Mouse (Mus musculus) ES-Bruce4 (cell line): ENCODE results near the gene Tgfa. TPM values are rescaled to one million over a fixed set of nuclear protein-coding genes. Genes with fewer than 3 reads are reported as not detected.

ENCODE experiments used
- H3K27ac ChIP-seq: 2 replicates; pipeline ENCODE4 v1.5.1; 2012; ENCODE audit warnings: low read length, inconsistent platforms; ENCODE audit not compliant: insufficient read depth
- H3K27me3 ChIP-seq: 2 replicates; pipeline ENCODE4 v1.6.1; 2012; ENCODE audit warnings: mild to moderate bottlenecking, low read length, inconsistent platforms; ENCODE audit not compliant: control insufficient read depth, poor library complexity, insufficient read depth, severe bottlenecking
- H3K36me3 ChIP-seq: 2 replicates; pipeline ENCODE4 v1.6.1; 2012; ENCODE audit warnings: inconsistent platforms, mild to moderate bottlenecking, low read length, moderate library complexity; ENCODE audit not compliant: control insufficient read depth, poor library complexity, insufficient read depth, severe bottlenecking
- H3K4me1 ChIP-seq: one replicate; pipeline ENCODE4 v1.8.1; 2011; ENCODE audit warnings: low read length; ENCODE audit not compliant: control insufficient read depth, insufficient read depth
- H3K4me3 ChIP-seq: 2 replicates; pipeline ENCODE4 v1.5.1; 2011; ENCODE audit warnings: low read depth, mild to moderate bottlenecking, low read length
- H3K9ac ChIP-seq: 2 replicates; pipeline ENCODE4 v1.6.1; 2012; ENCODE audit warnings: low read depth, mild to moderate bottlenecking, inconsistent platforms; ENCODE audit not compliant: poor library complexity, severe bottlenecking
- H3K9me3 ChIP-seq: replicated peaks from 2 replicates; pipeline ENCODE4 v1.6.1; 2012; ENCODE audit warnings: mild to moderate bottlenecking, low read length, inconsistent platforms; ENCODE audit not compliant: control insufficient read depth, poor library complexity, insufficient read depth, severe bottlenecking
- CTCF ChIP-seq: IDR thresholded peaks from one replicate; pipeline ENCODE4 v1.8.1; 2011; ENCODE audit warnings: low read depth, low read length
- EP300 ChIP-seq: IDR thresholded peaks from 2 replicates; pipeline ENCODE4 v1.6.1; 2011; ENCODE audit warnings: low read depth, low read length; ENCODE audit not compliant: insufficient read depth
- POLR2A ChIP-seq: IDR thresholded peaks from one replicate; pipeline ENCODE4 v1.8.1; 2011; ENCODE audit warnings: low read length; ENCODE audit not compliant: insufficient read depth
- polyA plus RNA-seq: library from polyadenylated mRNA; stranded (reverse); fragments of >200 nt; gene quantifications from 2 replicates; pipeline ENCODE4 v1.2.4, GENCODE M21; 2011; ENCODE audit warnings: low read depth; ENCODE audit not compliant: missing spikeins, insufficient read depth, insufficient read length

Gene Tgfa
- polyA plus RNA-seq, 1 experiment, result 7.4 TPM

GRCm38 (mm10) chr6:86232367-86232766, 37.3 kb downstream of the Tgfa start:
- Histone ChIP-seq H3K4me1 (peaks cover 5% of the 10 kb centered on the region), H3K36me3 (no peaks in the 10 kb centered on the region), H3K4me3 (no peak overlapping the region), H3K27me3 (no peaks in the 10 kb centered on the region), H3K9me3 (no peaks in the 10 kb centered on the region), H3K9ac (no peak overlapping the region), H3K27ac (no peak overlapping the region)
- TF ChIP-seq CTCF, result no peak
- TF ChIP-seq POLR2A, result no peak
- no peak for TF ChIP-seq EP300

GRCm38 (mm10) chr6:86233512-86234430, 38.7 kb downstream of the Tgfa start:
- peaks cover 5% of the 10 kb centered on the region for H3K4me1 ChIP-seq
- no peak for TF ChIP-seq CTCF
- TF ChIP-seq POLR2A, result no peak
- TF ChIP-seq EP300, result peak; percentile 40; the same call in 1 of the 2 replicates
- H3K4me3 ChIP-seq, result no peak overlapping the region
- no peak overlapping the region for H3K9ac ChIP-seq
- H3K27me3 ChIP-seq, result no peaks in the 10 kb centered on the region
- H3K9me3 ChIP-seq, result no peaks in the 10 kb centered on the region
- H3K27ac ChIP-seq, result no peak overlapping the region
- H3K36me3 ChIP-seq, result no peaks in the 10 kb centered on the region

- no peaks in the 10 kb centered on the region for H3K9me3 ChIP-seq
- no peak for TF ChIP-seq CTCF
- no peak for TF ChIP-seq POLR2A
- TF ChIP-seq EP300, result no peak
- no peak overlapping the region for H3K4me3 ChIP-seq
- no peaks in the 10 kb centered on the region for H3K4me1 ChIP-seq
- no peaks in the 10 kb centered on the region for H3K27me3 ChIP-seq
- no peak overlapping the region for H3K9ac ChIP-seq
- no peaks in the 10 kb centered on the region for H3K36me3 ChIP-seq
- no peak overlapping the region for H3K27ac ChIP-seq
Measured at GRCm38 (mm10) chr6:86244866-86245265, 49.8 kb downstream of the Tgfa start.

GRCm38 (mm10) chr6:86245965-86246364, 50.9 kb downstream of the Tgfa start:
- Histone ChIP-seq H3K4me1 (no peaks in the 10 kb centered on the region), H3K27ac (no peak overlapping the region), H3K27me3 (no peaks in the 10 kb centered on the region), H3K9me3 (no peaks in the 10 kb centered on the region), H3K9ac (no peak overlapping the region), H3K36me3 (no peaks in the 10 kb centered on the region), H3K4me3 (no peak overlapping the region)
- TF ChIP-seq POLR2A (no peak), CTCF (no peak)

GRCm38 (mm10) chr6:86248562-86248961, 53.5 kb downstream of the Tgfa start:
- no peak for TF ChIP-seq CTCF
- TF ChIP-seq EP300, result no peak
- TF ChIP-seq POLR2A, result no peak
- Histone ChIP-seq H3K9ac (no peak overlapping the region), H3K4me3 (no peak overlapping the region), H3K27ac (no peak overlapping the region), H3K36me3 (no peaks in the 10 kb centered on the region), H3K9me3 (no peaks in the 10 kb centered on the region), H3K4me1 (no peaks in the 10 kb centered on the region), H3K27me3 (no peaks in the 10 kb centered on the region)

GRCm38 (mm10) chr6:86249042-86249441, 54.0 kb downstream of the Tgfa start:
- no peak overlapping the region for H3K9ac ChIP-seq
- no peaks in the 10 kb centered on the region for H3K4me1 ChIP-seq
- no peaks in the 10 kb centered on the region for H3K36me3 ChIP-seq

More at GRCm38 (mm10) chr6:86249042-86249441, 54.0 kb downstream of the Tgfa start:
- no peak overlapping the region for H3K4me3 ChIP-seq
- no peaks in the 10 kb centered on the region for H3K9me3 ChIP-seq
- no peak overlapping the region for H3K27ac ChIP-seq
- no peaks in the 10 kb centered on the region for H3K27me3 ChIP-seq
- TF ChIP-seq EP300, result no peak
- no peak for TF ChIP-seq POLR2A
- no peak for TF ChIP-seq CTCF
